Mouse (Mus musculus) stomach, embryonic 15.5 days (tissue): Measurements from ENCODE around the gene Tbcd. TPM values are rescaled to one million over a fixed set of nuclear protein-coding genes. Genes with fewer than 3 reads are reported as not detected.

Experiments
- ATAC-seq: fragments of 200-750 bp; cut with Nextera tagmentation; 2 replicates; pipeline ENCODE4 v1.8.0; 2017; ENCODE audit warnings: low read depth, moderate number of reproducible peaks, moderate TSS enrichment; ENCODE audit not compliant: insufficient read depth, low FRiP score
- H3K27ac ChIP-seq: fragments of 300-500 bp; sonication (generic); 2 replicates; pipeline ENCODE4 v1.5.1; 2015; ENCODE audit warnings: mild to moderate bottlenecking, inconsistent platforms
- H3K27me3 ChIP-seq: fragments of 300-500 bp; sonication (generic); replicated peaks from 2 replicates; pipeline ENCODE4 v1.6.1; 2015; ENCODE audit warnings: inconsistent platforms
- H3K36me3 ChIP-seq: fragments of 300-500 bp; sonication (generic); 2 replicates; pipeline ENCODE4 v1.6.1; 2015; ENCODE audit warnings: inconsistent platforms
- H3K4me1 ChIP-seq: fragments of 300-500 bp; sonication (generic); 2 replicates; pipeline ENCODE4 v1.6.1; 2015; ENCODE audit warnings: inconsistent platforms
- H3K4me2 ChIP-seq: fragments of 300-500 bp; sonication (generic); 2 replicates; pipeline ENCODE4 v1.6.1; 2015; ENCODE audit warnings: mild to moderate bottlenecking, inconsistent platforms
- H3K4me3 ChIP-seq: fragments of 300-500 bp; sonication (generic); replicated peaks from 2 replicates; pipeline ENCODE4 v1.5.1; 2015; ENCODE audit warnings: inconsistent platforms
- H3K9ac ChIP-seq: fragments of 300-500 bp; sonication (generic); 2 replicates; pipeline ENCODE4 v1.6.1; 2015; ENCODE audit warnings: inconsistent platforms
- H3K9me3 ChIP-seq: fragments of 300-500 bp; sonication (generic); 2 replicates; pipeline ENCODE4 v1.6.1; 2016; ENCODE audit warnings: inconsistent platforms
- WGBS: fragments of 180-500 bp; shearing (Covaris S2); methylation state at CpG from one replicate; pipeline ENCODE4 v1.1.7; 2015; 5-methylcytosine and 5-hydroxymethylcytosine counted together
- polyA plus RNA-seq: library from polyadenylated mRNA; unstranded; fragments of >200 nt; fragmentation: Nextera tagmentation; extraction: Ambion mirVana; gene quantifications from 2 replicates; pipeline ENCODE4 v1.2.1, GENCODE M21; 2015

Tbcd gene
- polyA plus RNA-seq, 1 experiment from 2014 or later, result 34.6 TPM

DNA sequence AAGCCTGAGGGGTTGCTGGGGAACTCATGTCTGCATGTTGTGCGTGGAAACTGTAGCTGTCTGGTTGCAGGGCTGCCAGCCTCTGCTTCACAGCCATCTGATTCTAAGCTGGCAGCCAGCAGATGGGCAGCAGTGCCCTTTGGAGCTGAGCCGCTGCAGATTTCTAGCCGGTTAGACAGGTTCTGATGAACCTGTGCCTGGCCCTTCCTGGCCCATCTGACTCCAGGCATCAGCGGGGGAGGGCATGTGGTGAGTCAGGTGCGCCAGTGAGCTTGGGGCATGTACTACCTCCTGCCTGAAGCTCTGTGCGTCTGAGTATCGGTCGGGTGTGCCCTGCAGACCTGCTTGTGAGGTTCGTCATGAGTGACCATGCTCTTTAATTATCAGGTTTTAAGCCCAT, 92.2 kb downstream of the Tbcd start:
- peak; percentile 84 for ATAC-seq
- Histone ChIP-seq H3K4me1 (peaks cover 13% of the 10 kb centered on the region; the same call in 1 of the 2 replicates), H3K27me3 (no peaks in the 10 kb centered on the region), H3K36me3 (no peaks in the 10 kb centered on the region), H3K9me3 (no peaks in the 10 kb centered on the region), H3K27ac (peak overlapping the region; percentile 92), H3K9ac (no peak overlapping the region), H3K4me3 (peak overlapping the region; percentile 3; the same call in 1 of the 2 replicates), H3K4me2 (no peak overlapping the region; the same call in 1 of the 2 replicates)
- WGBS, result 63% methylated on average over 9 of the region's 9 CpGs

DNA sequence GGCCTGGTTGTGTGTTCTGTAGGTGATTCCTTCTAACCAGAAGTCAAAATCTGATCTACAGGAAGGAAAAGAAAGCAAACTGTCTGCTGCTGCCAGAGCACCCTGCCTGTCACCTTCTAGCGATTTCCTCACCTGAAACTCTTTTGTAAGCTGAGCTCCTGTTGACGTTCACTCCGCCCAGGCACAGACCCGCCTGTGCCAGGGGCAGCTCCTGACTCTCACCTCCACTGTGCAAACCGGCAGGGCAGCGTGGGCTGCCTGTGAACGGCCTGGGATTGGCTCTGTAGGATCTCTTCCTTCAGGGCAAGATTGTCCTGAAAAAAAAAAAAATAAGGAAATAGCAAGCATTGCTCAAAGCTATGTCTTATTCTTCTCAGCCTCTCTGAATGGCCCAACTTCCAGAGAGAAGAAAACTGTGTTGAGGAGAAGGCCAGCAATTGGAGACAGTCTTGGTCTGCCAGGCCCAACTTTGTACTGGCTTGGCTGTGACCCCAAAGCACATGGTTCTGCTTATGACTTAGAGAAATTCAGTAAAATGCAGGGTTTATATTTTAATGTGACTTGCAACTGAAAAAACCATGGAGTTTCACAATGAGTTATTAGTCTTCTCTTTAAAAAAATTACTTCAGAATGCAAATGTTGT, 93.1 kb downstream of the Tbcd start:
- peaks cover 22% of the 10 kb centered on the region for H3K4me1 ChIP-seq
- 0 out of 2 replicates have a peak, but pooled peaks have one; percentile 44 for ATAC-seq
- H3K27me3 ChIP-seq, result no peaks in the 10 kb centered on the region
- H3K27ac ChIP-seq, result peak overlapping the region; percentile 92
- H3K9me3 ChIP-seq, result no peaks in the 10 kb centered on the region
- no peaks in the 10 kb centered on the region for H3K36me3 ChIP-seq
- H3K9ac ChIP-seq, result no peak overlapping the region
- no peak overlapping the region for H3K4me3 ChIP-seq
- WGBS, result 37% methylated on average over 7 of the region's 7 CpGs
- no peak overlapping the region for H3K4me2 ChIP-seq

DNA sequence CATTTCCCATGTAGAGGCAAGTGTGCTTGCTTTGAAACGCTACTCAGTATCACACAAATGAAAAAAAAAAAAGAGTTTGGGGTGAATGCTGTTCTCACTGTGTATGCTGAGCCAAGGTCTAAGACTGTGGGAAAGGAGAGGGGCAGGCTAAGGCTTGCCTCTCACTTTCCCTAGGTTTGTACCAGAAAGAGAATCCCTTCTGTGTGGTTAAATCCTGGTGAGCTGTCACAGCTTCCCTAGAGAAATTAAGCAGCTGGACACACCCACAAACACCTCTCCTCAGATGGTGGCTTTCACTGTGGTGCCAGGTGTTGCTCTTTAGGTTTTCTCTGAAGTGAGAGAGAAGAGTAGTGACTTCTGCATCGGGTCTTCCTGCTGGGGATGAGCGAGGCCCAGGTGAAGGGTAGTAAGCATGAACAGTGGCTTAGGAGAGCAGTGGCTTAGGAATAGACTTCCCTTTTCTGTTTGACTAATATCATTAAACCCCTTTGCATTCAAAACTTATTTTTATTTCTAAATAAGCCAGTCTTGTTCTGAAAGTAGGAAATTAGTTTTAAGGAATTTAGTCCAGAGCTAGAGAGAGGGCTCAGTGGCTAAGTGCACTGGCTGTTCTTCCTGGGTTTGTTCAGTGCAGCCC, 93.8 kb downstream of the Tbcd start:
- Histone ChIP-seq H3K27me3 (no peaks in the 10 kb centered on the region), H3K9ac (no peak overlapping the region), H3K4me2 (no peak overlapping the region), H3K4me1 (peaks cover 25% of the 10 kb centered on the region), H3K4me3 (no peak overlapping the region), H3K27ac (peak overlapping the region; percentile 92), H3K9me3 (no peaks in the 10 kb centered on the region), H3K36me3 (no peaks in the 10 kb centered on the region)
- WGBS, result 59% methylated on average over 3 of the region's 3 CpGs
- ATAC-seq, result no peak

DNA sequence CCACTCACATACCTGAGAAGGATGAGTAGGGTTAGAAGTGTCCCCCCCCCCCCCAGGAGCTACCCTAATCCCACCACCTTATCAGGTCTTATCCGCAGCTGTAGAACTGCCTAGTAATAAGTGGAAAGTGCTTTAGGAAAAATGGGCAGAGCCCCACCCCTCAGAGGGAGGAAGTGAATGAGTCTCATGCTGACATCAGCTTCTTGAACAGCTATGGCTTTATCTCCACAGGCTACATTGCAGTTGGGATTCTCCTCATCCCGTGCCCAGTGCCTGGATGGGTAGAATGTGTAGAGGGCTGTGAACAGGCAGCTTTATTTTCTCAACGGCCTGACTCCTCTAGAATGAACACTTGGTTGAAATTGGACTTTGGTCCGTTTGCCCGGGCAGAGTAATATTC, 95.5 kb downstream of the Tbcd start:
- no peak overlapping the region for H3K27ac ChIP-seq

DNA sequence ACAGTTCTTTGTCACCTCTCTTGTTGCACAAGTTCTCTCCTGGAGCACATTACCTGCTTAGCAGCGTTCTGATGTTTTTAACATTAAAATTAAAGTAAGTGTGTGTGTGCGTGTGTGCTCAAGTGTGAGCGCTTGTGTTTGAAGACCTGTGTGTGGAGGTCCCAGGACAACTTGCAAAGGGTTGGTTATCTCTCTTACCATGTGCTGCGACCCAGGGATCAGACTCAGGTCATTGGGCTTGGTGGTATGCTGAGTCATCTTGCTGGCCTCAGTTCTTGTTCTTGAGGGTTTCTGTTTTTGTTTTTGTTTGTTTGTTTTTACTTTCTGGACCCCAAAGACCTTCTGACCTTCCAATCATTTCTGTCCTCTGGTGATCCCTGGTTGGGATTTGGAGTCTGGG, 96.2 kb downstream of the Tbcd start:
- Histone ChIP-seq H3K9me3 (no peaks in the 10 kb centered on the region), H3K4me3 (no peak overlapping the region), H3K27ac (no peak overlapping the region), H3K36me3 (no peaks in the 10 kb centered on the region), H3K9ac (no peak overlapping the region), H3K27me3 (no peaks in the 10 kb centered on the region), H3K4me2 (no peak overlapping the region), H3K4me1 (peaks cover 25% of the 10 kb centered on the region)
- WGBS, result 83% methylated on average over 4 of the region's 4 CpGs
- ATAC-seq, result no peak; the same call in 1 of the 2 replicates

More for the DNA sequence above, 95.5 kb downstream of the Tbcd start:
- Histone ChIP-seq H3K36me3 (no peaks in the 10 kb centered on the region), H3K4me2 (no peak overlapping the region), H3K27me3 (no peaks in the 10 kb centered on the region), H3K9ac (no peak overlapping the region), H3K9me3 (no peaks in the 10 kb centered on the region), H3K4me1 (peaks cover 26% of the 10 kb centered on the region), H3K4me3 (no peak overlapping the region)
- ATAC-seq, result no peak
- WGBS, result 76% methylated on average over 5 of the region's 5 CpGs

DNA sequence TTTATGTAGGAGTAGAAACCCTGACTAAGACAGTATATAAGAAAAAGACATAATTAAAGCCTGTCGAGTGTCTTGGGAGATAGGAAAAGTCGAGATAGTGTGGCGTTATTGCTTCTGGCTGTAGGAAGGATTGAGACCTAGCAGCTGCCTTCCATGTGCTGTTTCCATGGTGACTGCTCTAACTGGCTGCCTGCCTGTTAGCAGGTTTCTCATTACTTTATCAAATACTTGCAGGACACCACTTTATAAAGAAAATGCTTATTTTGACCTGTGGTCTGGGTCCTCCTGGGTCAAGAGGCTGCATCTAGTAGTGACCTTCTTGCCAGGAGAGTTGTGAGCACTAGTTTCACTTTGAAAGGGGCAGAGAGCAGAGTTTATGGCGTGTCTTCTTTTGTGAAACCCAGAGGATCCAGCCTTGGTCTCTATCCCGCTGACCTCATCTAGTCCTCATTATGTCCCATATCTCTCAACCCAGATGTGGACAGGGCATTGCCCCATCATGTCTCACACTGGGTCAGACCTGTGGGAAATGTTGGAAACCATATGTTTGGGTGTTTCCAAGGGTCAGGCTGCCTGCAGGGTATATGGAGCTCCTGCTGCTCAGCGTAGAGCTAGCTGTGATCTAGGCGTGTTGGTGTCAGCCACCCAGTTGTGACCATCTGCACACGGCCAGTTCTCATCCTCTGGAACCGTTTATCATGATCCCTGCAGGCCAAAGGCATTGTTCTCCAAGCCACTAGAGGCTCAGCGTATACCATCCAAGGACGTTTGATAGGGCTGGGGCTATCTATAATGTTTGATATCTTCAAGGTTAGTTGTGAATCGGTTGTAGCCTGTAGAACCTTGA, 97.5 kb downstream of the Tbcd start:
- 60% methylated on average over 12 of the region's 12 CpGs for WGBS
- Histone ChIP-seq H3K27me3 (no peaks in the 10 kb centered on the region), H3K4me2 (no peak overlapping the region), H3K36me3 (no peaks in the 10 kb centered on the region), H3K27ac (peak overlapping the region; percentile 71; the same call in 1 of the 2 replicates), H3K9me3 (no peaks in the 10 kb centered on the region), H3K9ac (no peak overlapping the region), H3K4me3 (no peak overlapping the region), H3K4me1 (peaks cover 15% of the 10 kb centered on the region)
- no peak for ATAC-seq

DNA sequence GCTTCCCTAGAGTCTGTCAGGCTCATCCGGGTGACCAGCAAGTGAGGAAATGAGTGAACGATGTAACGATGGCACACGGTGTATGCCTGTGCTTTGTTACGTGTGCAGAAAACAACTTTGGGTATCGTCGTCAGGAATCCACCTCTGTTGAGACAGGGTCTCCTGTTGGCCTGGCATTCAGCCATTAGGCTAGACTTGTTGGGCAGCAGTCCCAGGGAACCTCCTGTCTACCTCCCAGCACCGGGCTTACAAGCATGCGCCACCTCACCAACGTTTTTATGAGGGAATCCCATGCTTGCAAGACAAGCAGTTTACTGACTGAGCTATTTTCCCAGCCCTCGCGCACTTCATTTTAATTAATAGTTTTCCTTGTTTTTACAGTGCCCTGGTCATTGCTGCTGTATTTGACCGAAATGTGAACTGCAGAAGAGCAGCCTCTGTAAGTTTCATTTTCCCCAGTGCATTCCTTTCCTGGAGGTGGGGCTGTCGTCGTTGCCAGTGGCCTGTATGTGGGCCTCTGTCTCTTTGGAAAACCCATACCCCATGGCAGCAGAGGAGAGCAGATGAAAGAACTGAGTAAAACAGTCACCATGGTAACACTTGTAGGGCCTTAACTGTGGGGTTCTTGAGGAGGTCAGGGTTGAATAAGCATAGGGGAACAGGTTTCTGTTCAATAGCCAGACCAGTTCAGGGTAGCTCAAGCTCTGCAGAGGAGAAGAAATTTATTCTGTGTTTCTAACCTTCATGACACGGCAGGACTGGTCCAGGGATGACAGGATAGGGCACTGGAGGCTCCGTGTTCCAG, 98.3 kb downstream of the Tbcd start:
- 52% methylated on average over 17 of the region's 17 CpGs for WGBS
- H3K4me1 ChIP-seq, result peaks cover 13% of the 10 kb centered on the region
- peak overlapping the region; percentile 11; the same call in 1 of the 2 replicates for H3K4me2 ChIP-seq
- no peak overlapping the region for H3K4me3 ChIP-seq
- ATAC-seq, result 0 out of 2 replicates have a peak, but pooled peaks have one; percentile 28
- no peaks in the 10 kb centered on the region for H3K36me3 ChIP-seq
- H3K9ac ChIP-seq, result no peak overlapping the region
- H3K9me3 ChIP-seq, result no peaks in the 10 kb centered on the region
- peak overlapping the region; percentile 71 for H3K27ac ChIP-seq
- H3K27me3 ChIP-seq, result no peaks in the 10 kb centered on the region

DNA sequence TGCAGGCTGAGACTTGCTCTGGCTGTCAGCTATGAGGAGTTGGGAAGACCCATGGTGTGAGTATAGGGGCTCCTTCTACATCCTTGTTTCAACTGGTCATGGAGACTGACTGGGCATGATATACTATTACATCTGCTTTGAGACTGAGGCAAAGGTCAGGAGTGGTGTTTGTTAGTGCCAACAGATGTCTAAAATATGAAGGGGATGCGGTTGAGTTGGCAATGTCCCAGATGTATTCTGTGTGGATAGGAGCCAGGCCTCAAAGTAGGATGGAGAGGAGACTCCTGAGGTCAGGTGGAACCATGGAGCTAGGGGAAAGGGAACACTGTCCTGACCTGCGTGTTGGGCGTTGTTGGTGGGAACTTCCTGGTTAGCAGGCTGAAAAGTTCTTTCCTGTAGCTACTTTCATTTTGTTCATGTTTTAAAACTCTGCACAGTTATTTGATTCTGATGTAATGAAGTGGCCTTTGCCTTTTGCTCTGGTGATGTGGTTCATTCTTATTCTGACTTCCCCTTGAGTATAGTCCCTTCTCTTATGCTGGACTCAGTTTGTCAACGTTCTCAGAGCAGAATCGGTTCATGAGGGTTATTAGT, 99.6 kb downstream of the Tbcd start:
- Histone ChIP-seq H3K36me3 (no peaks in the 10 kb centered on the region), H3K4me1 (peaks cover 13% of the 10 kb centered on the region), H3K9me3 (no peaks in the 10 kb centered on the region), H3K4me2 (no peak overlapping the region), H3K27me3 (no peaks in the 10 kb centered on the region), H3K27ac (peak overlapping the region; percentile 71; the same call in 1 of the 2 replicates), H3K9ac (no peak overlapping the region), H3K4me3 (no peak overlapping the region)
- 77% methylated on average over 5 of the region's 5 CpGs for WGBS
- no peak for ATAC-seq

DNA sequence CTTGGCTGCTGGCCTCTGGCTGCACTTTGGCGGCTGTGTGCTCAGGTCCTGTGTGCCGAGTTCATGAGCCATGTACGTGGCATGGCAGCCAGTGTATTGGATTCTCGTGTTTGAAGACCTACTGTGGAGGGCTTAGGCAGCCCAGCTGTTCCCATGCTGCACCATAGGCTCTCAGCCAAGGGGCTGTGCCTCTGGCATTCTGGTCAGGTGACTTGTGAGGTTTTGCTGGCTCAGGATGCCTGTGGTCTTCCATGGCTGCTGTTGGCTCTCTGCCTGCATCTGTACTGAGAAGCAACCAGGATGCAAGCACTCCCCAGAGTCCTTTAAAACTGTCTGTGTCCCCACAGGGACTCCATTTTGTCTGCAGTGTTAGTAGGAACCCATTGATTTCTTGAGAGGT, 100.4 kb downstream of the Tbcd start:
- H3K9me3 ChIP-seq, result no peaks in the 10 kb centered on the region
- no peak overlapping the region for H3K27ac ChIP-seq
- no peak overlapping the region for H3K4me2 ChIP-seq
- H3K9ac ChIP-seq, result no peak overlapping the region
- no peaks in the 10 kb centered on the region for H3K27me3 ChIP-seq
- H3K4me3 ChIP-seq, result no peak overlapping the region
- 63% methylated on average over 4 of the region's 4 CpGs for WGBS
- peaks cover 13% of the 10 kb centered on the region for H3K4me1 ChIP-seq
- no peak for ATAC-seq
- no peaks in the 10 kb centered on the region for H3K36me3 ChIP-seq

DNA sequence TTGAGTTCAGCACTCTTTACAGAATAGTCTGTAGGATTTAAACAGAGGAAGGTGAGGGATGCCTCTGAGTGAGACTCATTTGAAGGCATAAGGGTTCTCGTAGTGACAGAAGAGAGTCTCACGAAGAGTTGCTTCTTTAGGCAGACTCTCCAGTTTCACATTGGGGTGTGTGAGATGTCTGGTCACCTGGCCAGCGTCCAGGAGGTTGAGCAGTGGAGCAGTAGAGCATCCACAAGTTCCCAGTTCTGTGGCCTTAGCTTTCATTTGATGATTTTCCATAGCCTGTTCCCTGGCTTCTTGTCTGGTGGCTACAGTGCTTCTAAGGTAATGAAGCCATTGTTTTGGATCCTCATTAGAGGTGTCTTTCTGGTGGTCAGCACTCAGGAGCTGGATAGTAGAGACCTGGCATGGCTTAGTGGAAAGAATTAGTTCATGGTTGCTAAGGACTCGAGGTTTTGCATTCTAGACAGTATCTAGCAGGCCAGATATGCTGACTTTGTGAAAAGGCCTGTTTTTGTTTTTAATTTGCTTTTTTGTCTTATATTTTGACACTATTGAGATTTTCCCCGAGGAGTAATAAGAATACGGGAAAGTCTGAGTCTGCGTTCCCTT, 101.2 kb downstream of the Tbcd start:
- 87% methylated on average over 7 of the region's 7 CpGs for WGBS

DNA sequence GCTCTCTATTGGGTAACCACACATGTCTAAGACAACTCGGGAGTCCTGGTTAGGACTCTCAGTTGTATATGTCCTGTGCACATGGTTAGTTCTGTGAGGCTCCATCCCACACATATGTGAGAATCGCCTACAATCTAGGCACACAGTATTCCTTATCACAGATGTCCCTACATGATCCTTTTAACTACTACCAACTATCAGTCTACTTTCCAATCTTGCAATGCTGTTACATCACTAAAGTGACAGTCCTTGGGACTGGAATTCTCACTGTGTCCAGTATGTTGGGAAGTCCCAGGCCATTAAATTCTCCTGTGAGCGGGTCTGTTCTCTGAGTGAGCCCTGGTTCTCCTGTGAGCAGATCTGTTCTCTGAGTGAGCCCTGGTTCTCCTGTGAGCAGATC, 101.7 kb downstream of the Tbcd start:
- WGBS, result 91% methylated on average over 3 of the region's 3 CpGs
- Histone ChIP-seq H3K9ac (no peak overlapping the region), H3K9me3 (no peaks in the 10 kb centered on the region), H3K4me1 (peaks cover 13% of the 10 kb centered on the region), H3K4me3 (no peak overlapping the region), H3K27me3 (no peaks in the 10 kb centered on the region), H3K36me3 (no peaks in the 10 kb centered on the region), H3K27ac (no peak overlapping the region), H3K4me2 (no peak overlapping the region)
- ATAC-seq, result no peak

More for the DNA sequence above, 101.2 kb downstream of the Tbcd start:
- Histone ChIP-seq H3K27me3 (no peaks in the 10 kb centered on the region), H3K4me1 (peaks cover 13% of the 10 kb centered on the region), H3K4me3 (no peak overlapping the region), H3K9ac (no peak overlapping the region), H3K27ac (no peak overlapping the region), H3K9me3 (no peaks in the 10 kb centered on the region), H3K36me3 (no peaks in the 10 kb centered on the region), H3K4me2 (no peak overlapping the region)
- no peak for ATAC-seq
